Mouse (Mus musculus): ENCODE measurements around the gene Trmt13. TPM values are rescaled to one million over a fixed set of nuclear protein-coding genes. Genes with fewer than 3 reads are reported as not detected.

Trmt13 gene
- total and polyA plus RNA-seq, 3 experiments: 12.0 to 15.5 TPM; not detected in 1

DNA sequence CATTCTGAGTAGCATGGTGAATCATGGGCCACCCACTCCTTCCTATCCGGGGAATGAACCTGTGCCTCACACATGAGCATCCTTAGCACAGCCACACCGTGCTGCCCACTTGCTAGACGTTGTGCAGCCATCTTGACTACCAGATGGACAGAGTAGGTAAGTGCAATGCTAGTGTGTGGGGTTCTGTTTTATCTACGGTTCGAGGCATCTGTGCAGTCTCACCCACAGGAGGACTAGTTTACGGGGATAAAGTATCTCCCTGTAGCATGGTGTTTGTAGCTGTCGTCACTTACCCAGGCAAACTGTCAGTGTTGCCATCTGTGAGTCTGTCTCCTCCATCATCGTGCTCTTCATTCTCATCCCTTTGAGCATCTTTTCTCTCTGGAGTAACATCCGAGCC is 32.2 kb downstream of the Trmt13 start:
- no peak overlapping the region for H3K9ac ChIP-seq (ENCODE audit: control insufficient read depth, low read depth, low read length, poor library complexity, severe bottlenecking)
- no peak for DNase-seq (ENCODE audit: low read depth, low spot score)
- peaks cover 0 to 15% of the 10 kb centered on the region in 2 experiments; a peak in 2 of 4 replicates for H3K36me3 ChIP-seq (ENCODE audit: control insufficient read depth in 1 of 2, insufficient read depth in 2 of 2, low read length in 2 of 2)
- H3K9me3 ChIP-seq (replicated peaks; ENCODE audit: insufficient read depth, low read length): no peaks in the 10 kb centered on the region
- TF ChIP-seq BHLHE40 (IDR thresholded peaks at IDR 0.05; ENCODE audit: borderline replicate concordance, low read depth, low read length) (no peak), ELF1 (IDR thresholded peaks at IDR 0.05; ENCODE audit: low read depth, low read length) (no peak), MAZ (IDR thresholded peaks at IDR 0.05; ENCODE audit: low read depth, low read length) (no peak), E2F4 (IDR thresholded peaks at IDR 0.05; ENCODE audit: borderline replicate concordance, low read depth, low read length) (no peak), SMC3 (IDR thresholded peaks at IDR 0.05; ENCODE audit: low read depth, low read length) (no peak), ZKSCAN1 (IDR thresholded peaks at IDR 0.05; ENCODE audit: low read depth, low read length) (no peak), USF2 (IDR thresholded peaks at IDR 0.05; ENCODE audit: borderline replicate concordance in 1 of 2, insufficient read depth in 1 of 2, low read depth in 1 of 2, low read length in 2 of 2) (no peak), MYB (IDR thresholded peaks at IDR 0.05; ENCODE audit: low read depth, low read length) (no peak), MXI1 (IDR thresholded peaks at IDR 0.05; ENCODE audit: low read depth, low read length) (no peak), MYC (IDR thresholded peaks at IDR 0.05; ENCODE audit: low read depth, low read length) (no peak), ZMIZ1 (IDR thresholded peaks at IDR 0.05; ENCODE audit: low read depth, low read length) (no peak), ZC3H11A (IDR thresholded peaks at IDR 0.05; ENCODE audit: low read depth, low read length) (no peak), CHD2 (IDR thresholded peaks at IDR 0.05; ENCODE audit: low read length) (no peak)
- no peak overlapping the region for H3K27ac ChIP-seq (ENCODE audit: control insufficient read depth, low read depth, low read length)
- H3K4me3 ChIP-seq (ENCODE audit: control insufficient read depth in 1 of 2, insufficient read depth in 1 of 2, low read depth in 2 of 2, low read length in 2 of 2): no peak overlapping the region
- no peaks in the 10 kb centered on the region for H3K79me2 ChIP-seq (ENCODE audit: control insufficient read depth, insufficient read depth, low read length, poor library complexity)
- H3K4me1 ChIP-seq (ENCODE audit: control insufficient read depth in 1 of 2, insufficient read depth in 2 of 2, low read length in 2 of 2): no peaks in the 10 kb centered on the region
- H3K27me3 ChIP-seq (ENCODE audit: control insufficient read depth in 1 of 2, insufficient read depth in 2 of 2, low read length in 2 of 2): no peaks in the 10 kb centered on the region

DNA sequence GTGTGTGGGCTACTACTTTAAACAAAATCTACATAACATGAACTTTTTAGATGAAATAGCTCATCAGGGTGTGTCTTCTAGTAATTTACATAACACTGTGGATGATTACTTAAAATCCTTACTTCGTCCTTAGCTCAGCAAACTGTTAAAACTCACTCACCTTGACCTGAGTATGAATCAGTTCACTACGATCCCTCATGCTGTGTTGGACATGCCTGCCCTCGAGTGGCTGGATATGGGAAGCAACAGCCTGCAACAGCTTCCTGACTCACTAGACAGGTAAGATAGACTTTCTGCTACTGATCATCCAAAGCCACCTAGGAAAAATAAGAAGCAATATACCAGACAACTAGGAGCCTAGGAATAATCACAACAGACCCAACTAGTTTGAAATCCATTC is 37.1 kb downstream of the Trmt13 start:
- no peak overlapping the region for H3K27ac ChIP-seq (ENCODE audit: control insufficient read depth, low read depth, low read length)
- no peaks in the 10 kb centered on the region for H3K4me1 ChIP-seq (ENCODE audit: control insufficient read depth in 1 of 2, insufficient read depth in 2 of 2, low read length in 2 of 2)
- no peak overlapping the region for H3K9ac ChIP-seq (ENCODE audit: control insufficient read depth, low read depth, low read length, poor library complexity, severe bottlenecking)
- H3K27me3 ChIP-seq (ENCODE audit: control insufficient read depth in 1 of 2, insufficient read depth in 2 of 2, low read length in 2 of 2): no peaks in the 10 kb centered on the region
- H3K79me2 ChIP-seq (ENCODE audit: control insufficient read depth, insufficient read depth, low read length, poor library complexity): no peaks in the 10 kb centered on the region
- TF ChIP-seq CTCF (IDR thresholded peaks at IDR 0.05 in 2 of 3, conservative IDR thresholded peaks at IDR 0.05 in 1 of 3; ENCODE audit: control insufficient read depth in 1 of 3, insufficient read depth in 1 of 3, low read depth in 2 of 3, low read length in 3 of 3, poor library complexity in 1 of 3, severe bottlenecking in 1 of 3) (peak in 2 of 3 experiments; percentile 53 to 56; a peak in 4 of 6 replicates), ZC3H11A (IDR thresholded peaks at IDR 0.05; ENCODE audit: low read depth, low read length) (peak; percentile 35), USF1 (IDR thresholded peaks at IDR 0.05; ENCODE audit: low read depth, low read length) (no peak), RAD21 (IDR thresholded peaks at IDR 0.05; ENCODE audit: low read depth, low read length) (peak; percentile 44), SMC3 (IDR thresholded peaks at IDR 0.05; ENCODE audit: low read depth, low read length) (peak; percentile 60)
- no peak overlapping the region for H3K4me3 ChIP-seq (ENCODE audit: control insufficient read depth in 1 of 2, insufficient read depth in 1 of 2, low read depth in 2 of 2, low read length in 2 of 2)
- no peaks in the 10 kb centered on the region for H3K9me3 ChIP-seq (replicated peaks; ENCODE audit: insufficient read depth, low read length)
- H3K36me3 ChIP-seq (ENCODE audit: control insufficient read depth in 1 of 2, insufficient read depth in 2 of 2, low read length in 2 of 2): peaks cover 0 to 8% of the 10 kb centered on the region in 2 experiments; a peak in 2 of 4 replicates
- no peak for DNase-seq (ENCODE audit: low read depth, low spot score)

Measured in MEL (cell line).